Mouse (Mus musculus) layer of hippocampus, postnatal 14 days (tissue): ENCODE measurements around the gene Cul4b. TPM values are rescaled to one million over a fixed set of nuclear protein-coding genes. Genes with fewer than 3 reads are reported as not detected.
"Not testable (repeated sequence)": the region's sequence is repeated elsewhere in the genome, so short reads cannot be mapped to it uniquely, and the experiment has no call there.

ENCODE experiments used
- DNase-seq, 2 experiments: peaks; one replicate each; pipeline ENCODE4 v3.0.0; 2021 to 2022; ENCODE audit warnings: low spot score in 2 of 2, mixed read lengths in 1 of 2
- long read RNA-seq, 2 experiments: library from polyadenylated mRNA; stranded (forward); transcript quantifications; one replicate each; pipeline ENCODE4 v2.0.0; 2021
- total RNA-seq, 2 experiments: library from RNA; stranded (reverse); gene quantifications; 2 replicates each; pipeline ENCODE4 v1.2.3; 2021

Gene Cul4b
- 10 to 100 TPM; 39.5 to 40.4 TPM for total RNA-seq
- long read RNA-seq, experiment 1, transcript Cul4b-201 (20 exons, 3,354 nt) = major isoform, 6 of 12 reads
- long read RNA-seq, experiment 1, partial matches to known transcripts = 3 of 12 reads
- long read RNA-seq, experiment 1, other reads (novel, unspliced or antisense) = 3 of 12 reads
- long read RNA-seq, experiment 2, transcript Cul4b-201 (20 exons, 3,354 nt) = major isoform, 7 of 29 reads
- long read RNA-seq, experiment 2, partial matches to known transcripts = 5 of 29 reads
- long read RNA-seq, experiment 2, other reads (novel, unspliced or antisense) = 17 of 29 reads

GRCm38 (mm10) chrX:38576078-38576477, at the start of gene Cul4b:
Gene Cul4b, minus strand, starts transcription at chrX:38576196.
- DNase-seq = no peak

GRCm38 (mm10) chrX:38600995-38601369, 25.0 kb upstream of the Cul4b start:
- peak; percentile 9 to 37 for DNase-seq

- peak; percentile 64 to 85 for DNase-seq
Observed at GRCm38 (mm10) chrX:38600177-38600994, 24.4 kb upstream of the Cul4b start, which contains the start of gene Mcts1. Gene Mcts1, plus strand, starts transcription at chrX:38600578.

DNA sequence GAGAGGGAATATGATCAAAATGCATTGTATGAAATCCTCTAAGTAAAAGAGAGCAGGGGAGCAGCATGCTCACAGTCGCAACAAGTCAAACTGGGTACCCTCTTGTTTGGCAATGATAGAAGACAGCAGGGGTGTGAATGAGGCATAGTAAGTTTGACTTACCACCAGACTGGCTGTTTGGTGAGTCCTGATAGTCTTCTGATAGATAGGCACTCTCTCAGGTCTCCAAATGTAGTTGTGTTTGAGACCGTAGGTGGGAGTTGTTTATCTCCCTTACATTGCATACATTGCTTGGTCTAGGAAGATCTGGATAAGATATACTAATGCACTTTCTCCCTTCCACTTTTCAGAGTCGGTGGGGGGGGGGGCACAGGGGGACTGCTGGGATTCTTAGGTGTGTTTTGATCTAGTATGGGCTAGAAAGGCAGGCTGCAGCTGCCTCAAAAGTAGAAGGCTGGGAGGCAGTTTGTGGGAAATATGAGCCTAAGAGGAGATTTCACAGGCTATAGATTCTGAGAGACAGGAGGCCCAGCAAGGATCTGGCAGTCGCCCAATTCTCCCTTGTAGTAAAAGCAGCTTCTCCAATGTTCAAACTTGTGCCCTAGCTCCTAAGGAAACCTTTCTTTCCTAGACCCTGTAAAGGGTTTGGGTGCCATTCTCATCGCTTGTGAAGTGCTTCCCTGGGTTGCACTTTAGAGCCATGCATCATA, 17.3 kb upstream of the Cul4b start:
- no peak for DNase-seq

DNA sequence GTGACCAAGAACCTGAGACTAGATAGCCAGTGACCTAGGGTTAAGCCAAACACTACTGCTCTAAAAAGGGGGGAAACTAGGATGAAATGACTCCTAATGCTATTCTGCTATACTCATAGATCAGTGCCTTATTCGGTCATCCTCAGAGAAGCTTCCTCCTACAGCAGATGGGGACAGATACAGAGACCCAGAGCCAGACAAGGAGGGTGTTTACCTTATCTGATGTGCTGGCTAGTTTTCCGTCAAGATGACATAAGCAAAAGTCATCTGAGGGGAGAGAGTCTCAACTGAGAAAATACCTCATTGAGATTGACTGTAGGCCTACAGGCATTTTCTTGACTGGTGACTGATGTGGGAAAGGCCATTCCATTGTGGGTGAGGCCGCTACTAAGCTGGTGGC, 15.8 kb upstream of the Cul4b start:
- DNase-seq = no peak

GRCm38 (mm10) chrX:38589827-38590226, 13.8 kb upstream of the Cul4b start:
- DNase-seq = no peak

GRCm38 (mm10) chrX:38583261-38583660, 7.3 kb upstream of the Cul4b start:
- DNase-seq = no peak

DNA sequence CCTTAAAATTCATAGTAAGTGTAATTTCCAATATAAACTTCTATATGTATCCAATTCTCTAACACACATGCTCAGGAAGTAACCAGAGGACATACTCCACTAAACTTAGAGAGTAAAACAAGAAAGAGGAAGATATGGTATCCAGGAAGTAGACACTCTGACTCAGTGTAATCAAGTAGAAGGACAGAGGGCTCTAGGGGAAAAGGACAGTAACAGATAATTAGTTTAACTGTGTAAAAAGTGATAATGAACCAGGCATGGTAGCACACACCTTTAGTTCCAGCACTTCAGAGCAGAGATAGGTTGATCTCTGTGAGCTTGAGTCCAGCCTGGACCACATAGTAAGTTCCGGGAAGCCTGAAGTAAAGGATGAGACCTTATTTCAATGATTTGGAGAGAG, 5.1 kb upstream of the Cul4b start:
- DNase-seq = no peak

- no peak for DNase-seq
Observed at GRCm38 (mm10) chrX:38566521-38567205, 9.3 kb downstream of the Cul4b start.

GRCm38 (mm10) chrX:38565176-38565542, 10.8 kb downstream of the Cul4b start:
- DNase-seq = peak in 1 of 2 experiments; percentile 2

DNA sequence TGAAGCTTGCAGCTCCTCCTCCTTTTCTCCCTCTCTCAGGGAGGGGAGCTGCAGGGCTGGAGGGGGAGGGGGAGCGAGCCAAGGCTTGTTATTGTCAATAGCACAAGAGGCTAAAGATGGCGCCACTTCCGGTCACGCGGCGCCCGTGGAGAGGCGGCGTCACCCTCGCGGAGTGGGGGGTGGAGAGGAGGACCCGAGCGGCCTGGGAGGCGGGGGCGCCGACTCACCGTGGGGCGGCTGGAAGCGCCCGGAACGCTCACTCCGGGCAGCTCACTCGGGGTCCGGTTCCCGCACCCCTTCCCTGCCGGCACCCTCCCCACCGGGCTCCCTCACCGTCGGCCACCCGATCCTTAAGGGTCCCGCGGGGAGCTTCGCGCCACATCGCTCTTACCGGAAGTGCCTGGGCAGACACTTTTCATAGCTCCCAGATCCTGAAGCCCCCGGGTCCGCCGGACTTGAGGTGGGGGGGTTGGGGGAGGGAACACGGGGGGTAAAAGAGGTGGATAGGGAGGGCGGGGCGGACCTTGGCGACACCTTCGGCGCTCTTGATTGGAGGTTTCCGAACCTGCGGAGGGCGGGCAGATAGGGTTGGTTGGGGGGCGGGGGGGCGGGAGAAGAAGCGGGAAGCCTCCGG, 11.3 kb downstream of the Cul4b start:
- DNase-seq = peak; percentile 82 to 88

DNA sequence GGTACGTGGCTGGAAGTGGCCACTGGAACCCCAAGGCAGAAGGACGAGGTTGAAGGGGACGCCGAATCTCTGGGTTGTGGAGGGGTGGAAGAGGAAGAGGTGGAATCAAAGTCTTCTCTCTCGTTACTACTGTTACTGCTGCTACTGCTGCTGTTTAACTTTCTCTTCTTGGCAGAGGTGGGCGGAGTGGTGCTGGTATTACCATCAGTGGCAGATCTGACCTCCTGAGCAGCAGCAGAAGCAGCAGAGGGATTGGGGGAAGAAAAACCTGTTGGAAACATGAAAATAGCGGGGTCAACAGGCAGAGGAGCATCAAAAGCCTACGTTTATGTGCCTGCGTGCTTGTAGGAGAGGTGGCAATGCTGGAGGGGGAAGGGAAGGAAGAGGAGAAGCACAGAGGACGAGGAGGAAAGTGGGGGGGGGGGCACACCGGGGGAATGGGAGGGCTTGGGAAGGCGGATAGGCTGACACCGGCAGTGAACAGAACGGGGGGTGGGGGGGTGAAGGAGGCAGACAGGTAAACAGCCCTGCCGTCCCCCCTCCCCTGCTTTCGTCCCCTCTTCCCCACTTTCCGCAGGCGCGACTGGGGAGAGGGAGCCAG, 12.0 kb downstream of the Cul4b start:
- peak; percentile 12 to 13 for DNase-seq

GRCm38 (mm10) chrX:38553255-38553654, 22.7 kb downstream of the Cul4b start:
- no peak for DNase-seq

- DNase-seq = peak; percentile 5 to 13
Observed at GRCm38 (mm10) chrX:38514556-38514955, 61.4 kb downstream of the Cul4b start.

DNA sequence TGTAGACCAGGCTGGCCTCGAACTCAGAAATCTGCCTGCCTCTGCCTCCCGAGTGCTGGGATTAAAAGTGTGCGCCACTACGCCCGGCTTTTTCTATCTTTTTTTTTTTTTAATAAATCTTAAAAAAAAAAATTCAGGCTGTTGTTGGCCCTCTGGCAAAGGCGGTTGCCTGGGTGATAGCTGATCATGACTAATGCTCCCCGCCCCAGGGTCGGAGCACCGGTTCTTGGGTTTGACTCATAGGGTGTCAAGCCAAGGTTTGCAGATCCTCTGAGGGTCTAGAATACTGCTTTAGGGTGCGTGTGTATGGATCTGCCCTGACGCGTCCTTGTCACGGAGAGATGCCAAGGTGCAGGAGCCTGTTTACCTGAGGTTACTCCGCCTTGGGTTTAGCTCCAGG, 71.2 kb downstream of the Cul4b start:
- no peak for DNase-seq

DNA sequence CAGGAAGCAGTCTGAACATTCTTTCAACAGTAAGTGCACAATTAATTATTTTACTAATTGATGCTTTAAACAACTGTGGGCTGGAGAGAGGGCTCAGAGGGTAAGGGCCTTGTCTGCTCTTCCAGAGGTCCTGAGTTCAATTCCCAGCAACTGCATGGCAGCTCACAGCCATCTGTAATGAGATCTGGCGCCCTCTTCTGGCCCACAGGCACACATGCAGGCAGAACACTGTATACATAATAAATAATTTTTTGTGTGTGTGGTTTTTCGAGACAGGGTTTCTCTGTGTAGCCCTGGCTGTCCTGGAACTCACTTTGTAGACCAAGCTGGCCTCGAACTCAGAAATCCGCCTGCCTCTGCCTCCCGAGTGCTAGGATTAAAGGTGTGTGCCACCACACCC, 73.8 kb downstream of the Cul4b start:
- not testable (repeated sequence) for DNase-seq

- not testable (repeated sequence) for DNase-seq
Observed at GRCm38 (mm10) chrX:38485464-38485863, 90.5 kb downstream of the Cul4b start.
